Mouse (Mus musculus) limb, embryonic 14.5 days (tissue): ENCODE results near the gene Gm20538. TPM values are rescaled to one million over a fixed set of nuclear protein-coding genes. Genes with fewer than 3 reads are reported as not detected.

Source experiments
- ATAC-seq: fragments of 200-750 bp; cut with Nextera tagmentation; 2 replicates; pipeline ENCODE4 v1.8.0; 2017; ENCODE audit warnings: low read depth, moderate number of reproducible peaks, moderate TSS enrichment; ENCODE audit not compliant: low FRiP score
- DNase-seq: peaks from one replicate; pipeline ENCODE4 v3.0.0-alpha.2; 2015; ENCODE audit warnings: low spot score
- H3K27ac ChIP-seq: fragments of 300-500 bp; sonication (generic); replicated peaks from 2 replicates; pipeline ENCODE4 v1.5.1; 2014; ENCODE audit warnings: low read depth, mild to moderate bottlenecking, low read length, moderate library complexity, mixed read lengths
- H3K27me3 ChIP-seq: fragments of 300-500 bp; sonication (generic); 2 replicates; pipeline ENCODE4 v1.6.1; 2014; ENCODE audit warnings: low read length, mixed read lengths; ENCODE audit not compliant: control insufficient read depth, insufficient read depth
- H3K36me3 ChIP-seq: fragments of 300-500 bp; sonication (generic); 2 replicates; pipeline ENCODE4 v1.6.1; 2014; ENCODE audit warnings: mild to moderate bottlenecking, low read length, moderate library complexity, mixed read lengths; ENCODE audit not compliant: control insufficient read depth, insufficient read depth
- H3K4me1 ChIP-seq: fragments of 300-500 bp; sonication (generic); 2 replicates; pipeline ENCODE4 v1.6.1; 2014; ENCODE audit warnings: antibody characterized with exemption, low read length, mixed read lengths; ENCODE audit not compliant: control insufficient read depth, insufficient read depth
- H3K4me2 ChIP-seq: fragments of 300-500 bp; sonication (generic); replicated peaks from 2 replicates; pipeline ENCODE4 v1.6.1; 2014; ENCODE audit warnings: low read depth, mild to moderate bottlenecking, low read length, moderate library complexity; ENCODE audit not compliant: severe bottlenecking
- H3K4me3 ChIP-seq: fragments of 300-500 bp; sonication (generic); replicated peaks from 2 replicates; pipeline ENCODE4 v1.5.1; 2014; ENCODE audit warnings: low read length
- H3K9ac ChIP-seq: fragments of 300-500 bp; sonication (generic); 2 replicates; pipeline ENCODE4 v1.6.1; 2014; ENCODE audit warnings: mild to moderate bottlenecking, low read depth, low read length, moderate library complexity; ENCODE audit not compliant: severe bottlenecking
- H3K9me3 ChIP-seq: fragments of 300-500 bp; sonication (generic); 2 replicates; pipeline ENCODE4 v1.6.1; 2016; ENCODE audit warnings: low read length; ENCODE audit not compliant: control insufficient read depth
- POLR2A ChIP-seq: fragments of 200-500 bp; IDR thresholded peaks from 2 replicates; pipeline ENCODE4 v1.8.0; 2012; ENCODE audit warnings: inconsistent platforms, mild to moderate bottlenecking, moderate library complexity, borderline replicate concordance; ENCODE audit not compliant: insufficient read depth, insufficient read length; ENCODE audit errors: extremely low read depth
- WGBS: fragments of 180-500 bp; shearing (Covaris S2); extraction: QIAGEN DNeasy Blood & Tissue Kit; methylation state at CpG from one replicate; pipeline ENCODE4 v1.1.7; 2014; 5-methylcytosine and 5-hydroxymethylcytosine counted together
- polyA plus RNA-seq, 2 experiments: library from polyadenylated mRNA; depleted of rRNA in 1 of 2; stranded (reverse) in 1 of 2; unstranded in 1 of 2; fragments of >200 nt; fragmentation: Nextera tagmentation in 1 of 2; extraction: Ambion mirVana in 1 of 2; gene quantifications; 2 replicates each; pipeline versions ENCODE4 v1.2.1 to v1.2.3; 2012 to 2014

Gene Gm20538
- polyA plus RNA-seq, 2 experiments, result not detected

GRCm38 (mm10) chr19:44511451-44512231, 41.0 kb downstream of the Gm20538 start:
- no peak overlapping the region for H3K27ac ChIP-seq
- no peak for DNase-seq
- 3% methylated on average over 56 of the region's 66 CpGs for WGBS
- peaks cover 5% of the 10 kb centered on the region; the same call in 1 of the 2 replicates for H3K4me1 ChIP-seq
- TF ChIP-seq POLR2A, result no peak
- peak overlapping the region; percentile 41 for H3K4me3 ChIP-seq
- H3K9ac ChIP-seq, result peak overlapping the region; percentile 41; the same call in 1 of the 2 replicates
- peaks cover 80% of the 10 kb centered on the region for H3K27me3 ChIP-seq
- no peaks in the 10 kb centered on the region for H3K9me3 ChIP-seq
- peak overlapping the region; percentile 87 for H3K4me2 ChIP-seq
- no peaks in the 10 kb centered on the region for H3K36me3 ChIP-seq
- no peak; the same call in 1 of the 2 replicates for ATAC-seq

- Histone ChIP-seq H3K4me2 (peak overlapping the region; percentile 87; the same call in 1 of the 2 replicates), H3K36me3 (no peaks in the 10 kb centered on the region), H3K4me1 (peaks cover 5% of the 10 kb centered on the region; the same call in 1 of the 2 replicates), H3K9ac (no peak overlapping the region), H3K27me3 (peaks cover 75% of the 10 kb centered on the region), H3K9me3 (no peaks in the 10 kb centered on the region), H3K27ac (no peak overlapping the region), H3K4me3 (peak overlapping the region; percentile 41; the same call in 1 of the 2 replicates)
- ATAC-seq (no peak), DNase-seq (no peak)
- no peak for TF ChIP-seq POLR2A
- WGBS, result 6% methylated on average over 12 of the region's 12 CpGs
These were observed 42.0 kb downstream of the Gm20538 start for GRCm38 (mm10) chr19:44510534-44511175.

- Histone ChIP-seq H3K4me2 (no peak overlapping the region), H3K4me3 (no peak overlapping the region), H3K36me3 (no peaks in the 10 kb centered on the region), H3K4me1 (0 out of 2 replicates have a peak, but pooled peaks cover 3% of the 10 kb centered on the region), H3K9me3 (no peaks in the 10 kb centered on the region), H3K9ac (no peak overlapping the region), H3K27ac (no peak overlapping the region), H3K27me3 (0 out of 2 replicates have a peak, but pooled peaks cover 5% of the 10 kb centered on the region)
- TF ChIP-seq POLR2A, result no peak
- no peak for ATAC-seq
- no peak for DNase-seq
- WGBS, result 78% methylated on average over 4 of the region's 4 CpGs
These were observed 49.9 kb downstream of the Gm20538 start for GRCm38 (mm10) chr19:44502741-44503140.

- TF ChIP-seq POLR2A, result no peak
- 57% methylated on average over 6 of the region's 6 CpGs for WGBS
- 0 out of 2 replicates have a peak, but pooled peaks cover 4% of the 10 kb centered on the region for H3K27me3 ChIP-seq
These were observed 50.7 kb downstream of the Gm20538 start for GRCm38 (mm10) chr19:44501925-44502324.

GRCm38 (mm10) chr19:44500240-44500639, 52.4 kb downstream of the Gm20538 start:
- Histone ChIP-seq H3K4me3 (no peak overlapping the region), H3K27me3 (0 out of 2 replicates have a peak, but pooled peaks cover 4% of the 10 kb centered on the region), H3K9ac (no peak overlapping the region), H3K36me3 (no peaks in the 10 kb centered on the region), H3K4me1 (0 out of 2 replicates have a peak, but pooled peaks cover 3% of the 10 kb centered on the region), H3K9me3 (no peaks in the 10 kb centered on the region), H3K27ac (no peak overlapping the region), H3K4me2 (no peak overlapping the region)
- no peak for TF ChIP-seq POLR2A
- 41% methylated on average over 5 of the region's 5 CpGs for WGBS
- ATAC-seq (no peak), DNase-seq (no peak)

More at GRCm38 (mm10) chr19:44501925-44502324, 50.7 kb downstream of the Gm20538 start:
- H3K9ac ChIP-seq, result no peak overlapping the region
- no peak overlapping the region for H3K27ac ChIP-seq
- H3K36me3 ChIP-seq, result no peaks in the 10 kb centered on the region
- H3K4me1 ChIP-seq, result 0 out of 2 replicates have a peak, but pooled peaks cover 3% of the 10 kb centered on the region
- no peak overlapping the region for H3K4me2 ChIP-seq
- no peak overlapping the region for H3K4me3 ChIP-seq
- DNase-seq (no peak), ATAC-seq (no peak)
- H3K9me3 ChIP-seq, result no peaks in the 10 kb centered on the region
